Comparison of ENCODE assay signal across 8 mouse cellular contexts in genomic region chr5:122143543-122143942, GRCm38 (mm10). TPM values are rescaled to one million over a fixed set of nuclear protein-coding genes. Genes with fewer than 3 reads are reported as not detected.
DNase-seq lines count a peak whose midpoint lies in the region; ATAC-seq and TF ChIP-seq lines count a peak whose summit lies in the region.

No protein-coding gene starts in this region.

- H3K9ac ChIP-seq in intestine, postnatal 0 days (ENCODE audit: low read depth, low read length): no peak overlapping the region

- no peak for TF ChIP-seq CTCF in intestine, postnatal 0 days (IDR thresholded peaks at IDR 0.05; ENCODE audit: low read depth)

- H3K4me2 ChIP-seq in intestine, postnatal 0 days (replicated peaks; ENCODE audit: low read depth): no peak overlapping the region

- intact Hi-C loops in left cerebral cortex, postnatal 14 days (cut with DNase I): no loop called here

- H3K4me1 ChIP-seq in intestine, postnatal 0 days (replicated peaks; ENCODE audit: control insufficient read depth, insufficient read depth, low read length): no peaks in the 10 kb centered on the region

- 82% methylated on average over 15 of the region's 15 CpGs for WGBS in intestine, postnatal 0 days

- no peaks in the 10 kb centered on the region for H3K36me3 ChIP-seq in intestine, postnatal 0 days (ENCODE audit: control insufficient read depth, insufficient read depth)

- no peak overlapping the region for H3K4me3 ChIP-seq in intestine, postnatal 0 days (ENCODE audit: low read depth, low read length)

- no peaks in the 10 kb centered on the region for H3K27me3 ChIP-seq in intestine, postnatal 0 days (replicated peaks; ENCODE audit: control insufficient read depth, insufficient read depth, low read length)

- no peak overlapping the region for H3K27ac ChIP-seq in intestine, postnatal 0 days (ENCODE audit: low read depth, low read length)

- peak; percentile 85 for ATAC-seq in frontal cortex, adult (ENCODE audit: low TSS enrichment)
- ATAC-seq in intestine, postnatal 0 days: no peak

- no peak for DNase-seq in frontal cortex, postnatal 25 days (ENCODE audit: low spot score in 2 of 2)
- peak; percentile 77 for DNase-seq in CD4-positive, CD25-positive, alpha-beta regulatory T cell, adult 2 months (ENCODE audit: low read depth, low spot score)
- peak; percentile 41 for DNase-seq in fibroblast of lung, adult 2 months (ENCODE audit: low read depth)
- peak; percentile 58 to 70 for DNase-seq in left cerebral cortex, postnatal 14 days (ENCODE audit: low spot score in 2 of 2)
- no peak for DNase-seq in urinary bladder, postnatal 25 days (ENCODE audit: low spot score)
- DNase-seq in embryo, embryonic 9.5 days (ENCODE audit: extremely low spot score): no peak

- H3K9me3 ChIP-seq in intestine, postnatal 0 days (ENCODE audit: control insufficient read depth): no peaks in the 10 kb centered on the region

RNA-seq across cellular contexts. Expression of gene Ccdc63, which starts 2.9 kb away (rescaled TPM):
- under 1 TPM in 1 of 2 experiments, not detected in 1; 0.24 TPM for total RNA-seq in left cerebral cortex, postnatal 14 days (2021)
- not detected in 2 replicates for polyA plus RNA-seq in intestine, postnatal 0 days (2015; fragmentation: Nextera tagmentation; extraction: Ambion mirVana)

RNA-seq across cellular contexts. Expression of gene Ppp1cc, which starts 14.5 kb away (rescaled TPM):
- 100 to 1,000 TPM; 161 to 170 TPM for total RNA-seq in left cerebral cortex, postnatal 14 days (2021)
- 138 and 144 TPM in 2 replicates for polyA plus RNA-seq in intestine, postnatal 0 days (2015; fragmentation: Nextera tagmentation; extraction: Ambion mirVana)

RNA-seq across cellular contexts. Expression of gene Myl2, which starts 42.8 kb away (rescaled TPM):
- 1 to 10 TPM; 1.3 to 2.0 TPM for total RNA-seq in left cerebral cortex, postnatal 14 days (2021)
- not detected in 2 replicates for polyA plus RNA-seq in intestine, postnatal 0 days (2015; fragmentation: Nextera tagmentation; extraction: Ambion mirVana)

Comparison
In these comparisons a context has a peak if more than half of its experiments do, and no peak if none do; other contexts are left out.
1. DNase-seq: peak in CD4-positive, CD25-positive, alpha-beta regulatory T cell, adult 2 months (single experiment), fibroblast of lung, adult 2 months (single experiment) and left cerebral cortex, postnatal 14 days (2 of 2); none in frontal cortex, postnatal 25 days (0 of 2), urinary bladder, postnatal 25 days (single experiment) and embryo, embryonic 9.5 days (single experiment).